Mouse (Mus musculus) small intestine, adult 2 months (tissue): ENCODE data around the gene Adap1. TPM values are rescaled to one million over a fixed set of nuclear protein-coding genes. Genes with fewer than 3 reads are reported as not detected.

Source experiments
- H3K27ac ChIP-seq: fragments of 200-500 bp; 2 replicates; pipeline ENCODE4 v1.5.1; 2012; ENCODE audit warnings: low read depth, low read length, control low read depth, inconsistent platforms; ENCODE audit not compliant: insufficient read depth
- H3K27me3 ChIP-seq: fragments of 200-500 bp; 2 replicates; pipeline ENCODE4 v1.6.1; 2012; ENCODE audit warnings: mild to moderate bottlenecking, moderate library complexity, low read length, inconsistent platforms; ENCODE audit not compliant: control insufficient read depth, insufficient read depth
- H3K36me3 ChIP-seq: fragments of 200-500 bp; 2 replicates; pipeline ENCODE4 v1.6.1; 2012; ENCODE audit warnings: mild to moderate bottlenecking, low read length, control low read depth, inconsistent platforms; ENCODE audit not compliant: control insufficient read depth, insufficient read depth
- H3K4me1 ChIP-seq: fragments of 200-500 bp; 2 replicates; pipeline ENCODE4 v1.6.1; 2012; ENCODE audit warnings: low read length, inconsistent platforms, mixed read lengths; ENCODE audit not compliant: control insufficient read depth, insufficient read depth, insufficient read length
- H3K4me3 ChIP-seq: fragments of 200-500 bp; 2 replicates; pipeline ENCODE4 v1.5.1; 2012; ENCODE audit warnings: low read depth, mild to moderate bottlenecking, control low read depth, inconsistent platforms, low read length, moderate library complexity
- CTCF ChIP-seq: fragments of 200-500 bp; IDR thresholded peaks from 2 replicates; pipeline ENCODE4 v1.5.1; 2012; ENCODE audit warnings: low read depth, mild to moderate bottlenecking, control low read depth, inconsistent platforms, low read length, moderate library complexity, mixed read lengths; ENCODE audit not compliant: insufficient replicate concordance, insufficient read length; ENCODE audit errors: extremely low read depth
- POLR2A ChIP-seq: fragments of 200-500 bp; IDR thresholded peaks from 2 replicates; pipeline ENCODE4 v1.6.1; 2012; ENCODE audit warnings: low read depth, mild to moderate bottlenecking, control low read depth, inconsistent platforms, low read length, moderate library complexity
- WGBS: fragments of 180-500 bp; shearing (Covaris S2); methylation state at CpG from one replicate; pipeline ENCODE4 v1.1.7; 2018; 5-methylcytosine and 5-hydroxymethylcytosine counted together
- polyA plus RNA-seq: library from polyadenylated mRNA; depleted of rRNA; stranded (reverse); fragments of >200 nt; gene quantifications from 2 replicates; pipeline ENCODE4 v1.2.3, GENCODE M21; 2012

The Adap1 gene
- polyA plus RNA-seq, 1 experiment: 234 TPM

GRCm38 (mm10) chr5:139256211-139256765 lies 69.1 kb downstream of the Adap1 start:
- Histone ChIP-seq H3K27ac (no peak overlapping the region), H3K4me1 (peaks cover 14% of the 10 kb centered on the region; the same call in 1 of the 2 replicates), H3K4me3 (no peak overlapping the region), H3K27me3 (no peaks in the 10 kb centered on the region), H3K36me3 (peaks cover 8% of the 10 kb centered on the region)
- WGBS: 75% methylated on average over 3 of the region's 3 CpGs
- no peak for TF ChIP-seq CTCF
- TF ChIP-seq POLR2A: no peak

GRCm38 (mm10) chr5:139255777-139256176 lies 69.6 kb downstream of the Adap1 start:
- no peak overlapping the region for H3K4me3 ChIP-seq
- H3K4me1 ChIP-seq: peaks cover 14% of the 10 kb centered on the region; the same call in 1 of the 2 replicates
- peaks cover 8% of the 10 kb centered on the region for H3K36me3 ChIP-seq
- TF ChIP-seq POLR2A: no peak
- TF ChIP-seq CTCF: no peak
- 83% methylated on average over 6 of the region's 6 CpGs for WGBS
- H3K27me3 ChIP-seq: no peaks in the 10 kb centered on the region
- H3K27ac ChIP-seq: no peak overlapping the region

GRCm38 (mm10) chr5:139254938-139255337 lies 70.5 kb downstream of the Adap1 start:
- no peak overlapping the region for H3K4me3 ChIP-seq
- peaks cover 5% of the 10 kb centered on the region; the same call in 1 of the 2 replicates for H3K36me3 ChIP-seq
- no peak for TF ChIP-seq POLR2A
- TF ChIP-seq CTCF: 0 out of 2 replicates have a peak, but pooled peaks have one; percentile 7
- 76% methylated on average over 6 of the region's 6 CpGs for WGBS
- H3K27ac ChIP-seq: no peak overlapping the region
- no peaks in the 10 kb centered on the region for H3K27me3 ChIP-seq
- peaks cover 14% of the 10 kb centered on the region; the same call in 1 of the 2 replicates for H3K4me1 ChIP-seq

GRCm38 (mm10) chr5:139253301-139253741 lies 72.1 kb downstream of the Adap1 start:
- H3K36me3 ChIP-seq: peaks cover 14% of the 10 kb centered on the region
- peak overlapping the region; percentile 78 for H3K27ac ChIP-seq
- TF ChIP-seq POLR2A (no peak), CTCF (no peak)
- peak overlapping the region; percentile 75 for H3K4me3 ChIP-seq
- WGBS: under 1% methylated on average over 6 of the region's 6 CpGs
- peaks cover 11% of the 10 kb centered on the region; the same call in 1 of the 2 replicates for H3K4me1 ChIP-seq
- H3K27me3 ChIP-seq: no peaks in the 10 kb centered on the region

GRCm38 (mm10) chr5:139252910-139253245 lies 72.5 kb downstream of the Adap1 start:
- peaks cover 9% of the 10 kb centered on the region; the same call in 1 of the 2 replicates for H3K4me1 ChIP-seq
- TF ChIP-seq CTCF: no peak
- TF ChIP-seq POLR2A: no peak
- H3K36me3 ChIP-seq: peaks cover 18% of the 10 kb centered on the region
- H3K4me3 ChIP-seq: peak overlapping the region; percentile 75
- peak overlapping the region; percentile 78 for H3K27ac ChIP-seq
- 0% methylated on average over 7 of the region's 7 CpGs for WGBS
- no peaks in the 10 kb centered on the region for H3K27me3 ChIP-seq

- H3K27ac ChIP-seq: peak within 1 kb of the TSS; percentile 78
- under 1% methylated on average over 87 of the region's 90 CpGs for WGBS
- peaks cover 8% of the 10 kb centered on the region; the same call in 1 of the 2 replicates for H3K4me1 ChIP-seq
- TF ChIP-seq POLR2A (peak; percentile 58), CTCF (no peak)
- peak within 1 kb of the TSS; percentile 75 for H3K4me3 ChIP-seq
- H3K27me3 ChIP-seq: no peaks in the 10 kb centered on the region
- H3K36me3 ChIP-seq: peaks cover 22% of the 10 kb centered on the region
Observed at GRCm38 (mm10) chr5:139252081-139252909, 73.1 kb downstream of the Adap1 start, which contains the start of gene Get4. TSS of gene Get4 (plus strand) at chr5:139252324.

GRCm38 (mm10) chr5:139251736-139252080 lies 73.7 kb downstream of the Adap1 start:
- H3K4me3 ChIP-seq: peak overlapping the region; percentile 75
- TF ChIP-seq CTCF (no peak), POLR2A (no peak; the same call in 1 of the 2 replicates)
- no peaks in the 10 kb centered on the region for H3K27me3 ChIP-seq
- under 1% methylated on average over 8 of the region's 8 CpGs for WGBS
- peaks cover 5% of the 10 kb centered on the region; the same call in 1 of the 2 replicates for H3K4me1 ChIP-seq
- peaks cover 25% of the 10 kb centered on the region for H3K36me3 ChIP-seq
- H3K27ac ChIP-seq: peak overlapping the region; percentile 61
